Mouse (Mus musculus): ENCODE measurements around the gene Taf1d.

DNA sequence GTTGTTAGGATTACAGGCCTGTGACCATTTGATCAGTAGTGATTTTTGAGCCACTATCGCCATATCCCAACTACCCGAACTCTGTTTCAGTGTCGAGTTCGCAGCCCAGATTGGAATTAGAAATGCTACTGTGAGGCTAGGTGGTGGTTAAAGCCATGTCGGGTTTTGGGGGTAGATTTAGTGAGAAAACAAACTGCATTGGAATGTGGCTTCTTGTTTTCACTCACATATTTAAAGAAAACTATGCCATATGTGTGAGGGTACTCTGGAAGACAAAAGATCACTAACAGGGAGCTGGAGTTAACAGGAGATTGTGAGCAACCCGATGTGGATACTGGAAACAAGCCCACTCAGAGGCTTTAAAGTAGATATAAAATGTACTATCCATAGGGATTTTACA lies 1.2 kb downstream of the Taf1d start:
- TF ChIP-seq MAX (IDR thresholded peaks at IDR 0.05; ENCODE audit: low read length) (no peak), EP300 (IDR thresholded peaks at IDR 0.05; ENCODE audit: low read length) (no peak), ZNF384 (IDR thresholded peaks at IDR 0.05; ENCODE audit: low read depth, low read length) (no peak), KAT2A (IDR thresholded peaks at IDR 0.05; ENCODE audit: insufficient replicate concordance, low read length) (no peak), CTCF (conservative IDR thresholded peaks at IDR 0.05 in 1 of 2, IDR thresholded peaks at IDR 0.05 in 1 of 2; ENCODE audit: low read depth in 2 of 2, low read length in 2 of 2) (no peak), TCF12 (IDR thresholded peaks at IDR 0.05; ENCODE audit: low read depth, low read length) (no peak), SIN3A (IDR thresholded peaks at IDR 0.05; ENCODE audit: low read length) (peak; percentile 52; the same call in 1 of the 2 replicates), NRF1 (IDR thresholded peaks at IDR 0.05; ENCODE audit: low read depth, low read length) (no peak), USF1 (IDR thresholded peaks at IDR 0.05; ENCODE audit: low read depth, low read length) (no peak), ZKSCAN1 (IDR thresholded peaks at IDR 0.05; ENCODE audit: borderline replicate concordance, low read depth, low read length) (no peak), POLR2A (IDR thresholded peaks at IDR 0.05; ENCODE audit: low read depth, low read length) (no peak; the same call in 1 of the 2 replicates), SMC3 (IDR thresholded peaks at IDR 0.05; ENCODE audit: low read depth, low read length) (no peak), PAX5 (IDR thresholded peaks at IDR 0.05; ENCODE audit: low read length) (no peak), POLR2AphosphoS2 (IDR thresholded peaks at IDR 0.05; ENCODE audit: low read depth, low read length) (no peak; the same call in 1 of the 2 replicates)

Data from CH12.LX (cell line).